Mouse (Mus musculus) brain, embryonic 18.5 days (tissue): ENCODE data around the gene S100a4.

ENCODE experiments used
- DNase-seq: peaks from one replicate; pipeline ENCODE4 v3.0.0-alpha.2; 2012; ENCODE audit warnings: low read depth, low spot score

S100a4 gene

DNA sequence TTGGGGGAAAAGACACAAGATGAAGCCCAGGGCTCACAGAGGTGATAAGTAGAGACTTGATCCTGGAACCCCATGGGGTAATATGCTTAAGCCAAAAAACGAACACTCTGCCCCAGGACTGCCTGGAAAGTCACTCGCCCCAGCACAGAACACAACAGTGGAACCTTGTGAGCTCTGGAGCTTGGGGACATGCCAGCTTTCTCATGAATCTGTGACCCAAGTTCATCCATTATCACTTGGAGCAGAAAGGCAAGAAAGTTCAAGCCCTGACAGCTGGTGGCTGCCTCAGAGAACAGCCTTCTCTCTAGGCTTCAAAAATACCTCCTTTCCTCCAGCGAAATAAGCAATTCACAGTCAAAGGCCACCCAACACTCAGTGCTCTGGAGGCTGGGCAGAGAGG is 4.2 kb upstream of the S100a4 start:
- no peak for DNase-seq

DNA sequence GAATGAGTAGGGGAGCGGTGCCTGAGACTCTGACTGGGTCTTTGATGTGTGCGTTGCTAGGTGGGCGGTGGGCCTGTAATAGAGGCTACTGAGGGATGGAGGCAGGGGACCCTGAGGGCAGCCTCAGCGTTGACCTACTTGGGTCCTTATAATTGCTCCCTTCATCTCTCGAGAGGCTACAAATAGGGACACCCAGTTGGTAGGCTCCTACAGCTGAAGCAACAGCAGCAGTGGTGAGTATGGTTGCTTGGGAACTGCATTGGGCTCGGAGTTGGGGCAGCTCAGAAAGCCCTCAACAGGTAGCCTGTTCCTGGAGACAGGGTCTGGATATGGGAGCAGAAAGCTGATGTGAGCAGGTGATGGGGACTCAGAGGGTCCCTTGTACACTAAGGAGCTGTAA is 3.5 kb upstream of the S100a4 start:
- no peak for DNase-seq

DNA sequence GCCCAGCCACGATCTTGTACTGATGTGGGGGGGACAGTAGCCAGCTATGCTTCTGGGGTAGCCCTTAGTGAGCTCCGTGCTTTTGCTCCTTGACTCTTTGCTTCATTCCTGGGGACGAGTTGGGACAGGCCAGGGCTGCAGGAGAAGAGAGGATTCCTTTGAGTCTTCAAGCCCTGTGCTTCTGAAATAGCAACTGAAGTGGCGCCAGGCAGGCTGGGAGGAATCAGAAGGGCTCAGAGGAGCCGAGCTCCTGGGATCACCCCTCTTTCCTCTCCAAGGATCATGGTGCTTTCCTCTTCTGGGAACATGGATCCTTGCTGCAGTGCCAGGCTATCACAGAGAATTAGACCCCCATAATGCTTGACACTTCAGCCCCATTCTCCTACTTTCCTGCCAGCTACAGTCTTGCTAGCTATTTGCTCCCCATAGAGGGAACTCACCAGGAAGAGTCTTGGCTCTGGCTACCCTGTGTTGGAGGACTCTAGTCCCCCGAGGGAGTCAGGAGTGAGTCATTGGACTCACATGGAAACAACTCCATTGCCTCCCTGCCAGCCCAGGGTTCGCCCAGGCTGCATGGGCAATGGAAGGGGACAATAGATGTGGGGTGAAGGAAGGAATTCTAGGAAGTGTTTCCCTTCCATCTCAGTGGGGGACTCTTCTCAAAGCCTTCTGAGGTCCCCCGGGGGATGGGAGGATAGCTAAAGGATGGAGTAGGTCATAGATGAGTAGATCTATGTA is 2.9 kb upstream of the S100a4 start:
- DNase-seq, result no peak

DNA sequence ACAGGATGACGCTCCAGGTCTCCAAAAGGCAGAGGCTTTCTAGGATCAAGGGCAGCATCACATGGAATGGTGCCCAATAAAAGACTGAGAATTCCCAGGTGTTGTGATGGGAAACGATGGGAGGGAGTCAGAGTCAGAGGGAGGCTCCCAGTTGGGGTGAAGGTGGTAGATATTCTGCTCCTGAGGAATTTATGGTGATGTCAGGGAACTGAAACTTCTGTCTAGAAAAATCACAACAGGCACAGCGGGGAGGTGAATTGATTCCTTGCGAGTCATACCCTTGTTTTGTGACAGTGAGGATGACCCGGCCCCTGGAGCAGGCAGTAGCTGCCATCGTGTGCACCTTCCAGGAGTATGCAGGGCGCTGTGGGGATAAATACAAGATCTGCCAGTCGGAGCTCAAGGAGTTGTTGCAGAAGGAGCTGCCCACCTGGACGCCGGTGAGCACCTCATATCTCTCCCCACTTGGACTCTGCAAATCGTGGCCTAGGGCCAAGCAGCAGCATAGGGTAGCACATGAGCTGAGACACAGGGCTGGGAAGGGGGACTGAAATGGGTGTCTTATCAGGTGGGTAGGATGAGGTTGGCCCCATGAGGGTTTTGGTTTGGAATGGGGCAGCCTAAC is 2.0 kb upstream of the S100a4 start, which contains the start of gene Gm42674:
Gene Gm42674 (plus strand): TSS at position 419 of the 625 bp plus-strand sequence.
- DNase-seq, result no peak

DNA sequence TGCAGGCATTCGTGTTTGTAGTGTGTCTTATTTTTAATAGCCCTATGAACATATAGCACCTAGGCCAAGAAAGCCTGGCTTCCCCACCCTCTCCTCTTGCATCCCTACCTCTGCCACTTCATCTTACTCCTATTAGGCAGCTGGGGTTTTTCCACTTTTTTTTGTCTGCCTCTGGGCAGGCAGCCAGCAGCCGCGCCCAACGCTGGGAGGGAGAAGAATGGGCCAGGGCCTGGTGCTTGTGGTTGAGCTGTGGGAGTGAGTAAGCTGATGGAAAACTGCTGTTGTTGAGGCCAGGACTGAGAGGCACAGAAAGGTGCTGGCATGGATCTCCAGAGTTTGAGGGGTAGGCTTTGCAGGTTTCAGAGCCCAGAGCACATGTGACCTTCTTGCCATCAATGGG is 845 bp downstream of the S100a4 start:
- DNase-seq, result no peak

DNA sequence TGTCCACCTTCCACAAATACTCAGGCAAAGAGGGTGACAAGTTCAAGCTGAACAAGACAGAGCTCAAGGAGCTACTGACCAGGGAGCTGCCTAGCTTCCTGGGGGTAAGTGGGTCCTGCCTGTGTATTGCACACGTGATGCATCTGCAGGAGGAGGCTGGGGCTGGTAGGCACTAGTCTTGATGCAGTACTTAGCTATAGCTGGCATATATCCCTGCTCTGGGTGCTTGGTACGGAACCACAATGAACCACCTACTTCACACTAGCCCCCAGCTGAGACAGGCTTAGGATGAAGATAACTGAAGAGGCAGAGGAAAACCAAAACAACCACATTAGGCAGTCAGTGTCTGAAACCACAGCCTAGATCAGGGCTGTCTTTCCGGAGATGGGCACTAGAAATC is 1.5 kb downstream of the S100a4 start:
- no peak for DNase-seq

DNA sequence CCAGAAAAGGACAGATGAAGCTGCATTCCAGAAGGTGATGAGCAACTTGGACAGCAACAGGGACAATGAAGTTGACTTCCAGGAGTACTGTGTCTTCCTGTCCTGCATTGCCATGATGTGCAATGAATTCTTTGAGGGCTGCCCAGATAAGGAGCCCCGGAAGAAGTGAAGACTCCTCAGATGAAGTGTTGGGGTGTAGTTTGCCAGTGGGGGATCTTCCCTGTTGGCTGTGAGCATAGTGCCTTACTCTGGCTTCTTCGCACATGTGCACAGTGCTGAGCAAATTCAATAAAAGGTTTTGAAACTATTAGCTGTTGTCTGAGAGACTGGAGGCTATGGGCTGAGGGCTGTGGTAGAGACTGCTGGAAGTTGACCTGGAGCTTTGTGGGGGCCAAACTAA is 2.2 kb downstream of the S100a4 start:
- DNase-seq, result no peak

DNA sequence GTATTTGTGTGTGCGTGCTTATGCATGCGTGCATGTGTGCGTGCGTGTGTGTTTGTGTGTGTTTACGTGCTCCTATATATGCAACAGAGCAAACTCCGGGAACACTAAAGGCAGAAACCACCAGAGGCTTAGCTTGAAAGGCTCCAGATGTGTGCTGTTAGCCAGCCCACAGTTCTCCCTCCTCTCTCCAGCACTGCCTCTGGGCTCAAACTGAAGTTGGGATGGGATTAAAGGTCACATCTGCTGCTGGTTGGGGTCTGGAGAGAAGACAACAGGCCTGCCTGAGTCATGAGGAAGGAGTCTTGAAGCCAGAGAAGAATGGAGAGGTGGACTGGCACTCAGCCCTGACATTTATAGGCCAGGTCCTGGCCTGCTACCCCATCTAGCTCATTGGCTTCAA is 2.6 kb downstream of the S100a4 start:
- no peak for DNase-seq

DNA sequence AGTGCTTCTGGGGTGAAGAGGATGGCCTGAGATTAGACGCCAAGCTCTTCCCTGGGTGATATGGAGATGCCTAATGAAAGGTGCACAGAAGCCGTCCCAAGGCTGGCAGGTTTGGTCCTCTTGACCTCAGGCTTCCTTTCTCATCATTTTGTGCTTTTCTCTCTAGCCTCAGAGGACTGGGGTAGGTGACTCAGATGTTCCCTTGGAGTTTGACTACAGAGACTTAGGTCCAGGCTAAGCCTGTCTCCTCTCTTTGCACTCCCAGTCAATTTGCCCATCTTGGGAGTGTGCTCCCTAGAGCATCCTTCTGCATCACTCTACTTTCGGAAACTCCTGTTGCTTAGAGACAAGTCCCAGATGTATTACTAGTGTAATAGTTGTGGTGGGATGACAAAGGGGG is 3.8 kb downstream of the S100a4 start:
- DNase-seq, result no peak

DNA sequence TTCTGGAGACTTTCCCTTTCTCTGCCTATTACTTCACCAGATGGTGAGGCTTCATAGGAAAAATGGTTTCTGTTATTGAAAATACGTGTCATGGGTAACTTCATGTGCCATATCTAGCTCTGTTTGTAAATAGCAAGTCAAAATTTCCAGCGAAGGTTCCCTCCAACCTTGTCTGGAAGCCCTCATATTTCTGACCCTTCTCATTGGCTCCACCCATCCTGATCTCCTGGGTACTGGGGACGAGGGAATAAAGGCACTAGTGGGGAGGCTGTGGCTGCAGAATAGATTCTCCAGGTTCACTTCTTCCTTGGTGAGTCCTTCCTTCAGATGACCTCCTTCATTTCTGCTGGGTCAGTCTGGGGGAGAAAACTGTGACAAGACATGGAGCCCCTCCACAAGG is 4.7 kb downstream of the S100a4 start, which contains the start of gene S100a5:
Gene S100a5 (plus strand): TSS at position 301 of the 400 bp plus-strand sequence.
- DNase-seq, result no peak

DNA sequence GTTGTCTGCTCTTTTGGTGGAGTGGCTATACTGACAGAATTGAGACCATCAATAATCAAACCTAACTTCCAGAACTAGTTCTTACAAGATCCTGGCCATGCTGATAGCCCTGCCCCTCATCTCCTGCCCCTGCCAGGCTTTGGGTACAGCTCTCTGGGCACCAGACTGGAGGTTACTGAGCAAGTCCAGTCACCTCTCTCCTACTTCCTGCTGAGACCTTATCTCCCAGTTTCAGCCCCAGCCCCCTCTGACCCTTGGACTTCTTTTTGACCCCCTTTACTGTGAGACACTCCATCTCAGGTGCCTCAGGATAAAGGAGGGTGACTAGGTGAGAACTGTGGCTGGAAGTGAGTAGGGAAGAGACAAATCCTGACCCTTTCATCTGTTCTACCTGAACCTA is 5.5 kb downstream of the S100a4 start:
- DNase-seq, result no peak

DNA sequence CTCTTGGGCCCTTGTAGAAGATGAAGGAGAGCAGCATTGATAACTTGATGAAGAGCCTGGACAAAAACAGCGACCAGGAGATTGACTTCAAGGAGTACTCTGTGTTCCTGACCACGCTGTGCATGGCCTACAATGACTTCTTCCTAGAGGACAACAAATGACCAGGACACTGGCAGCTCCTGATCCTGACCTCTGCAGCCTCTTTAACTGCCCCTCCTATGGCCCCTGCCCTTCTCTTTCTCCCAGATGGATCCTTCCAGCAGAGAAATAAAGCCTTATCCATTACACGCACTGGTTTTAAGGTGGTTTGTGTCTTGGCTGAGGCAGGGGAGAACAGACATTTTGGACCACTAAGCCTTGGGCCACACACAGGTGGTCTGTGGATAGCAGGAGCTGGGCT is 7.9 kb downstream of the S100a4 start:
- no peak for DNase-seq

DNA sequence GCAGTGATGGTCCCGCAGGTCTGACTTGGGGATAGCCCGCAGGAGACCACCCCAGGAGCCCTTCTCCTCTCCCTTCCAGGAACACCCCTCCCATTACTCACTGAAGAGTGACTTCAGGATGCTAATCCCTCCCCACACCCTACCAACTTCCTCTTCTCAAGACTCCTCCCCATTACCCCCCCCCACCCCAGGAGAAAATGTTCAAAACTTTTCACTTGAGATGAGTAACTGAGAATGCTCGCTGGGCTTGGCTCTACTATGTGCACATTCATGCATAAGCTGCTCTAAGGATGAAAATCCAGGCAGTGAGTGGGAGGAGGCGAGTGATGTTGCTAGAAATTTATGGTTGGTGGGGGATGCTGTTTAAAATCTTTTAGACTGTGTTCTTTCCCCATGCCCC is 8.5 kb downstream of the S100a4 start:
- DNase-seq, result no peak

DNA sequence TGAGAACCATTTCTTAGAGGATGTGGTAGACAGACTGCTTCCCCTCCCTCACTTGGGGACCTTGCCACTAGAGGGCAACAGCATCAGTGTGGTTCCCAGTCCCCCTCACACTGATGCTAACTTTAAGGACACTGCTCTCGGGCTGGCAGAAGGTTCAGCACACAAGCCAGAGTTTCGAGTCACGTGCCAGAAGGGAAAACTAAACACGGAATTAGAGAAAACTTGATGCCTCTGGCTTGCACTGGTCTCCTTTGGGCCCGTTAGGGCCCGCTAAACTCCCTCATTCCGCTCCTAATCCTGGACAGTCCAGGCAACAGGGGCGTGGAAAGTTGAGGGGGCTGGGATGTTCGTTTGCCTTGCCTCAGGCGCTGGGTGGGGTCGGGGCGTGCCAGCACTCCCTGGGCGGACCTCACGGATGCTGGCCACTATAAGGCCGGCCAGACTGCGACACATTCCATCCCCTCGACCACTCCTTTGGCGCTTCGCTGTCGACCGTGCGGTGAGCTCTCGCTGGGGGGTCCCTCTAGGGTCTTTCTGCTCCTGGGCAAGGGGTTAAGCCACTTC is 9.2 kb downstream of the S100a4 start, which contains the start of gene S100a6:
Gene S100a6 (plus strand): TSS at position 155 of the 564 bp plus-strand sequence.
- DNase-seq, result no peak

DNA sequence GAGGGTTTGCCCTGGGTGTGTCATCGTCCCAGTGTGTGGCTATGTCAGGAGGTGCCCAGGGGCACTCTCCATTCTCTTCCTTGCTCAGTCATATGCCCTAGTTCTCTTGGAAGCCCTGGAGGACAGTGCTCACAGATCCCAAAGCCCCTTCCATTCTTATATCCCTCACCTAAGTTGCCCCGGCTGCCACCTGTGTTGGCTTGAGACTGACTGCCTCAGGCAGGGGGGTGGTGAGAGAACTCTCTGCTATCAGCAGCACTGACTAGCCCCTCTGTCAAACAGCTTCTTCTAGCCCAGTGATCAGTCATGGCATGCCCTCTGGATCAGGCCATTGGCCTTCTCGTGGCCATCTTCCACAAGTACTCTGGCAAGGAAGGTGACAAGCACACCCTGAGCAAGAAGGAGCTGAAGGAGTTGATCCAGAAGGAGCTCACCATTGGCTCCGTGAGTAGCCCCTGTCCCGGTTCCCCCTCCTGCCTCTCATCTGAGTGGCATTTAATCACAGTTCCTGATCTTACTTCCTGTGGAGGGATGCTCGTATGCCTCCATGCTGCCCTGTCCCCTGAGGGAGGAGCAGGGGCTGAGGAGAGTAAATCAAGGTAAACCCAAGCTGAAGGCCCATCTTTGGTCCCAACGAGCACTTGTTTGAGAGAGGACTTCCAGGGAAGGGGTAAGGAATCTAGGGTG is 10.0 kb downstream of the S100a4 start:
- DNase-seq, result no peak

DNA sequence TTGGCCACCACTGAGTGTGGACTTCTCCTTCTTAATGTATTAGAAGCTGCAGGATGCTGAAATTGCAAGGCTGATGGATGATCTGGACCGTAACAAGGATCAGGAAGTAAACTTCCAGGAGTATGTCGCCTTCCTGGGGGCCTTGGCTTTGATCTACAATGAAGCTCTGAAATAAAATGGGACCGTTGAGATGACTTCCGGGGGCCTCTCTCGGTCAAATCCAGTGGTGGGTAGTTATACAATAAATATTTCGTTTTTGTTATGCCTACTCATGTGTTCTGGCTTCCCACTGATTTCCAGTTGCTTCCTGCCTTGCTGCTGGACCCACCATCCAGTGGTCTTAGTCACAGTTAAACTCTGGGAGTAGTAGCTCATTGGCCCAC is 10.6 kb downstream of the S100a4 start:
- no peak for DNase-seq

DNA sequence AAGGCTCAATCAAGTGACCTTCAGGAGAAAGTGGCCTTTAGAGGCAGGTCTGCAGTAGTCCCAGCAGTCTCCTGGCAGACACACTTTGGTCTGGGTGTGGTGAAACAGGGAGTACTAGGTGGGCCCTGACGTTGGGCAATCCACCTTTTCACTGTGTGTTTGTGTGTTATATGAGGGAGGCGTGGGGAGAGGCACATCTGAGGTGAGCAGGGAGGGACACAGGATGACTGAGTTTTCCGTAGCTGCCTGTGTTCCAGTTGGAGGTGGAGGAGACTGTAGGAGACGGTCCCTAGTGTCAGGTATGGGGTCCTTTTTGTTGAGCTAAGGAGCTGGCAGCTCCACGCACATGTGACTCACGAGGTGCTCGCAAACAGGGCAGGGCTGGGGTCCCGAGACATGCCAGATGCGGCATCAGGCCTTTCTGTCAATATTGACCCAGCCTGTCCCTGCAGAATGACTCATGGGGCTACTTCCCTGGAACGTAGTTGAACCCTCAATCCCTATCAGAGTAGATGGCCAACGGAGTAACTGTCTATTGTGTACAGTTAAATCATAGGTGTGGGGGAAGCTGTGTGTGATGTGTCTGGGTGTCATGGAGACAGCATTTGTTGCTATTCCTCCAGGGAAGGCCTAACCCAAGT is 11.2 kb downstream of the S100a4 start:
- no peak for DNase-seq

DNA sequence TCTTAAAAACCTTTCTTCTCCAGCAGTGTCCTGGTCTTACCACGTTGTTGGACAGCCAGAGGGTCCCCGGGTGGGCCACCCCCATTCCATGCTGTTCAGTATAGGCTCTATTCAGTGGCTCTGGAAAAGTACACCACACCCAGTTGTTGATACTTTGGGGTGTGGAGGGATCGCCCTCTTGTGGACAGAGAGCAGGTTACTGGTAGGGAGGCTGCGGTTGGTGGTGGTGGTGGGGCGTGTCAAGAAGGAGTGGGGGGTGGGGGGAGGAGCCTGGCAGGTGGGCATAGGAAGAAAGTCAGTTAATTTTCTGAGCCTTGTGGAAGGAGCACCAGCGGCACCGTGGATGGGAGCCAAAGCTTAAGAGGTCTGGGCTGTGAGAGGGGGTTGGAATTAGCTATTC is 11.8 kb downstream of the S100a4 start:
- DNase-seq, result no peak

DNA sequence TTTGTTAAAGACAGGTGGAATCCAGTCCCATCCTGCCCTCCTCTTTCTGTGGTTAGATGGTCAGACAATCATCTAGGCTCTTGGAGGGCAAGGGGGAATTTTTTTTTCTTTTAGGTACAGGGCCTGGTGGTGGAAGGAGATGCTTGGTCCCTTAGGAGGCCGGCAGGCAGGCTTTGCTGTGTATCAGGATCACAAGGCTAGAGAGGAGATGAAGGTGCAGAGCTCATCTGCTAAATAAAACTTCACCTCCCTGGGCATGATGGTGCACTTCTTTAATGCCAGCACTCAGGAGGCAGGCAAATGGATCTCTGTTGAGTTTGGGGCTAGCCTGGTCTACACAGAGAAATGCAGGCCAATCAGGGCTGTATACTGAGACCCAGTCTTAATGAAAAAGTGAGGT is 12.3 kb downstream of the S100a4 start:
- no peak for DNase-seq

DNA sequence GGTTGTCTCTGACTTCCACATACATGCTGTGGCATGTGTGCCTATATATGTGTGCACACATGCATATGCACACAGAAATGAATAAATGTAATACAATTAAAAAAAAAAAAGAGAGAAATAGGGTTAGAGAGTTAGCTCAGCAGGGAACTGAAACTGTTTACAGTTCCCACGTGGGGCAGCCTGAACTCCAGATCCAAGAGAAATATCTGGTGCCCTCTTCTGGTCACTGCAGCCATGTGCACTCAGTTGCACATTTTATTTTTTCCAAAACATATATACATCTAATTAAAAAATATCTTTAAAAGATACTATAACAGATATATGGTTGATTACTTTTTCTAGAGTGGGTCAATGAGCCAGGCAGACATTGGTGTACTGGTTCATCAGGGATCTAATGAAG is 14.0 kb downstream of the S100a4 start:
- DNase-seq, result no peak

DNA sequence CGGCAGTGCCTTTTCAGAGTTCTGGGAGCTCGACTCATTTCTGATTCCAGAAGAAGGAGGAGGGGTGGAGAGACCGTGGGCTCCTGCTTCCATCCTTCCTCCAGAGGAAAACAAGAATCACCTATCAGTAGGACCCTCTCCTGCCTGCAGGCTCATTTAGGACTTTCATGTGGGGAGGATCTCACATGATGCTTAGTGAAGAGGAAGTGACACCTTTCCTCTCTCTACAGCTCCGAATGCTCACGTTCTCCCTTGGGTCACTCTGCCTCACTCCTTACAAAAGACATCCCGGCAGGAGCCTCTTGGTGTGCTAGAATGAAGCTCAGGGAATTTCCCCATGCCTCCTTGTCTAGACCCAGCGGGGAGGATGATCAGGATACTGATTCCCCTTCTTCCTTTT is 18.0 kb downstream of the S100a4 start:
- DNase-seq, result no peak
